10 mouse cellular contexts compared by ENCODE assay signal in the genomic region with DNA sequence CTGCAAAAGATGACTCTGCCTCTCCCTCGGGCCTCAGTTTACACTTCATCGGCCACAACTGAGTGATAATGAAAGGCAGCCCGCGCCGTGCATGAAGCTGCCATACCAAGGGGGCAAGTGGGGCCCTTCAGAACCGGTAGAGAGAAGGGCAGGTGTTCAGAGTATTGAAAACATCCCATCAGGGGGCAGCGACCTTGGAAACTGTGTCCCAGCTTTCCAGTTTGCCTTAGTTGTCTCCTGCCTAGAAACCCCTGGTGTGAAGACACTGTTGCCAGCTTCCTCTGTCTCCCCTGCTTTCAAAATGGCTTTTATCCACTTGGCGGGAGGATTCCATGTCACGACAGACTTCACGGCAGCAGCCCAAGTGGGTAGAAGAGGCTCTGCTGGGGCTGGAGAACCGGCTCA. TPM values are rescaled to one million over a fixed set of nuclear protein-coding genes. Genes with fewer than 3 reads are reported as not detected.
DNase-seq lines count a peak whose midpoint lies in the region; ATAC-seq lines count a peak whose summit lies in the region.
"Had no signal": no experiment of that assay in that cellular context is flagged by ENCODE, and none has a peak within 500 bp of the region (broad histone marks: within the 10 kb centered on the region; RNA-seq: fewer than 3 reads in every experiment).

No protein-coding gene starts in this region.

- ATAC-seq in kidney, embryonic 14.5 days (ENCODE audit: low FRiP score, low TSS enrichment), result no peak
- no peak for ATAC-seq in forebrain, embryonic 16.5 days
- ATAC-seq in midbrain, embryonic 14.5 days (ENCODE audit: low FRiP score, low TSS enrichment), result no peak
- ATAC-seq: inflammation-experienced regulatory T-cells, adult 6 months had no signal

- no peak overlapping the region for H3K9ac ChIP-seq in kidney, embryonic 14.5 days (ENCODE audit: low read depth, low read length)
- no peak overlapping the region for H3K9ac ChIP-seq in forebrain, embryonic 16.5 days (replicated peaks; ENCODE audit: low read depth, low read length)
- H3K9ac ChIP-seq in midbrain, embryonic 14.5 days (replicated peaks; ENCODE audit: low read length), result no peak overlapping the region

- H3K27me3 ChIP-seq in kidney, embryonic 14.5 days (ENCODE audit: control insufficient read depth, insufficient read depth, low read length), result peaks cover 10% of the 10 kb centered on the region; the same call in 1 of the 2 replicates
- H3K27me3 ChIP-seq in forebrain, embryonic 16.5 days (replicated peaks; ENCODE audit: control insufficient read depth, insufficient read depth, low read length), result 0 out of 2 replicates have a peak, but pooled peaks cover 8% of the 10 kb centered on the region
- no peaks in the 10 kb centered on the region for H3K27me3 ChIP-seq in midbrain, embryonic 14.5 days (ENCODE audit: control insufficient read depth, insufficient read depth, low read length)

- H3K36me3 ChIP-seq in kidney, embryonic 14.5 days (ENCODE audit: control insufficient read depth, insufficient read depth, low read length), result no peaks in the 10 kb centered on the region
- H3K36me3 ChIP-seq in forebrain, embryonic 16.5 days (ENCODE audit: control insufficient read depth, insufficient read depth), result no peaks in the 10 kb centered on the region
- no peaks in the 10 kb centered on the region for H3K36me3 ChIP-seq in midbrain, embryonic 14.5 days (ENCODE audit: control insufficient read depth, insufficient read depth, low read length)

- H3K4me2 ChIP-seq in kidney, embryonic 14.5 days (replicated peaks; ENCODE audit: low read depth, low read length), result peak overlapping the region; percentile 31
- peak overlapping the region; percentile 27 for H3K4me2 ChIP-seq in forebrain, embryonic 16.5 days (ENCODE audit: low read length)
- H3K4me2 ChIP-seq in midbrain, embryonic 14.5 days (ENCODE audit: low read length), result peak overlapping the region; percentile 16

- DNase-seq in kidney, adult 9 months, result no peak
- DNase-seq in cerebellum, adult 11-12 months, result peak; percentile 65
- DNase-seq in midbrain, embryonic 14.5 days, result peak; percentile 24
- DNase-seq in B cell, adult 2 months, result no peak
- no peak for DNase-seq in thymus, postnatal 14 days
- DNase-seq in adrenal gland, postnatal 14 days, result no peak

- peaks cover 12% of the 10 kb centered on the region for H3K9me3 ChIP-seq in kidney, embryonic 14.5 days (ENCODE audit: control insufficient read depth, low read length)
- H3K9me3 ChIP-seq in forebrain, embryonic 16.5 days (ENCODE audit: control insufficient read depth, low read length), result peaks cover 6% of the 10 kb centered on the region
- H3K9me3 ChIP-seq in midbrain, embryonic 14.5 days (ENCODE audit: control insufficient read depth, low read length), result 0 out of 2 replicates have a peak, but pooled peaks cover 5% of the 10 kb centered on the region

- no peak overlapping the region for H3K27ac ChIP-seq in kidney, embryonic 14.5 days (ENCODE audit: low read depth, low read length)
- H3K27ac ChIP-seq in forebrain, embryonic 16.5 days (ENCODE audit: low read length), result no peak overlapping the region
- no peak overlapping the region for H3K27ac ChIP-seq in midbrain, embryonic 14.5 days (replicated peaks; ENCODE audit: low read depth, low read length)

- no peaks in the 10 kb centered on the region for H3K4me1 ChIP-seq in kidney, embryonic 14.5 days (ENCODE audit: control insufficient read depth, insufficient read depth, low read length)
- H3K4me1 ChIP-seq in forebrain, embryonic 16.5 days (replicated peaks; ENCODE audit: control insufficient read depth, insufficient read depth, low read length), result peaks cover 5% of the 10 kb centered on the region
- H3K4me1 ChIP-seq in midbrain, embryonic 14.5 days (ENCODE audit: control insufficient read depth, insufficient read depth, low read length), result no peaks in the 10 kb centered on the region

- peak overlapping the region; percentile 8; the same call in 1 of the 2 replicates for H3K4me3 ChIP-seq in kidney, embryonic 14.5 days (ENCODE audit: low read length)
- no peak overlapping the region for H3K4me3 ChIP-seq in forebrain, embryonic 16.5 days (replicated peaks; ENCODE audit: low read length)
- H3K4me3 ChIP-seq in midbrain, embryonic 14.5 days (replicated peaks; ENCODE audit: low read depth, low read length), result no peak overlapping the region
- H3K4me3 ChIP-seq: myocyte had no signal

- WGBS in kidney, embryonic 14.5 days, result 8% methylated on average over 11 of the region's 11 CpGs
- 4% methylated on average over 11 of the region's 11 CpGs for WGBS in forebrain, embryonic 16.5 days
- 7% methylated on average over 11 of the region's 11 CpGs for WGBS in midbrain, embryonic 14.5 days

RNA-seq across cellular contexts. Expression of a gene that starts 31.2 kb away (rescaled TPM):
- 34.7 and 45.3 TPM in 2 replicates for polyA plus RNA-seq in kidney, embryonic 14.5 days (2014; fragmentation: Nextera tagmentation; extraction: Ambion mirVana)
- 18.7 and 20.5 TPM in 2 replicates for polyA plus RNA-seq in forebrain, embryonic 16.5 days (2015; fragmentation: Nextera tagmentation; extraction: Ambion mirVana)
- 14.3 and 18.5 TPM in 2 replicates for polyA plus RNA-seq in midbrain, embryonic 14.5 days (2014; fragmentation: Nextera tagmentation; extraction: Ambion mirVana)
- 1.1 and 1.2 TPM in 2 replicates for total RNA-seq in adrenal gland, postnatal 14 days (2021)
- polyA plus RNA-seq: inflammation-experienced regulatory T-cells, adult 6 months; myocyte had no signal

RNA-seq across cellular contexts. Expression of a gene that starts 53.6 kb away (rescaled TPM):
- 4.3 and 5.8 TPM in 2 replicates for polyA plus RNA-seq in kidney, embryonic 14.5 days (2014; fragmentation: Nextera tagmentation; extraction: Ambion mirVana)
- polyA plus RNA-seq in forebrain, embryonic 16.5 days (2015; fragmentation: Nextera tagmentation; extraction: Ambion mirVana), result 0.40 and 0.49 TPM in 2 replicates
- polyA plus RNA-seq in midbrain, embryonic 14.5 days (2014; fragmentation: Nextera tagmentation; extraction: Ambion mirVana), result 0.63 and 0.90 TPM in 2 replicates
- 1.3 and 1.4 TPM in 2 replicates for total RNA-seq in adrenal gland, postnatal 14 days (2021)
- polyA plus RNA-seq: inflammation-experienced regulatory T-cells, adult 6 months; myocyte had no signal

Comparison
In these comparisons a context has a peak if more than half of its experiments do, and no peak if none do; other contexts are left out.
1. DNase-seq: peak in cerebellum, adult 11-12 months (single experiment) and midbrain, embryonic 14.5 days (single experiment); none in kidney, adult 9 months (single experiment), B cell, adult 2 months (0 of 2), thymus, postnatal 14 days (single experiment) and adrenal gland, postnatal 14 days (single experiment).
2. Peak in every context shown above with its lines, with median percentiles within 50 percentile points of each other: H3K4me2 ChIP-seq.